Mouse (Mus musculus) left cerebral cortex, postnatal 36 days (tissue): ENCODE measurements at regions not wholly inside any gene's neighbourhood (a gene's known extent, or its start where the extent isn't known, plus 50 kb on each side); places are given as distances from the start of the nearest gene placed in this dataset.
A peak's percentile ranks its signal among the peaks of the same experiment; 100 is the strongest.
"Not testable (repeated sequence)": the region's sequence is repeated elsewhere in the genome, so short reads cannot be mapped to it uniquely, and the experiment has no call there.

Experiments used
- DNase-seq, 2 experiments: peaks; one replicate each; pipeline ENCODE4 v3.0.0; 2021 to 2022; ENCODE audit warnings: low spot score in 2 of 2, mixed read lengths in 1 of 2
- intact Hi-C: fragments of 180-260 bp; cut with DNase I; formaldehyde crosslinking; loops from one replicate; pipeline ENCODE4 v1.15.1; 2025

GRCm38 (mm10) chr13:97473971-97474365 lies 233.1 kb downstream of the Enc1 start:
- intact Hi-C loops, result no loop called here
- DNase-seq, result no peak

DNA sequence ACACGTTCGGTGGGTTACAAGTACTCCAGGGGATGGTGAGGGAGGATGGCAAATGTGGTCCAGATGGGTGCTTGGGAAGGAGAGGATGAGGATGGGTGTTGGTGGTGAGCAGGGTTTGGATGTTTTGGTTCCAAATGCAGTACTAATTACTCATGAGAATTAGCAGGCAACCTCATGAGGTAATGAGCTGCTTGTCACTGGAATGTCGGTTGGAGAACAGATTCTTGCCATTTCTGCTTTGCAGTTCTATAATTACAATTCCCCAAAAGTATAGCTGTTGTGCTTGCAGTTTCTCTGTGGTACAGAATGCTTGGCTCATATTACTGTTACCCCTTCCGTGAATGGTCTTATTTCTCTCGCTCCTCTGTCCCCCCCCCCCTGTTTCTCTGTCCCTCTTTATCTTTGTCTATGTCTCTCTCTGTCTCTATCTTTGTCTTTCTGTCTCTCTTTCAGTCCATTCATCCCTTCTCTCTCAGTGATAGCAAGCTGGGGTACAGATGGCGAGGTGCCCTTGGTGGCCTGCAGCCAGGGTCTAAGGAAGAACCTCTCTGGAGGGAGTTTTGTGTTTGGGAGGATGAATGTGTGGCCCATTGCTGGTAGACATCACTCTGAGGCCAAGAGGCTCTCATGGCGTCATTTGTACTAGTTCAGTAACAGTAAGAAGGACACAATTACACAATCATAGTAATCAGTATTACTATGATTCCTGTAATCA lies 232.5 kb downstream of the Enc1 start:
- intact Hi-C loops, result no loop called here
- DNase-seq, result no peak

- intact Hi-C loops, result no loop called here
- no peak for DNase-seq
Observed at GRCm38 (mm10) chr13:97469999-97470398, 229.1 kb downstream of the Enc1 start.

DNA sequence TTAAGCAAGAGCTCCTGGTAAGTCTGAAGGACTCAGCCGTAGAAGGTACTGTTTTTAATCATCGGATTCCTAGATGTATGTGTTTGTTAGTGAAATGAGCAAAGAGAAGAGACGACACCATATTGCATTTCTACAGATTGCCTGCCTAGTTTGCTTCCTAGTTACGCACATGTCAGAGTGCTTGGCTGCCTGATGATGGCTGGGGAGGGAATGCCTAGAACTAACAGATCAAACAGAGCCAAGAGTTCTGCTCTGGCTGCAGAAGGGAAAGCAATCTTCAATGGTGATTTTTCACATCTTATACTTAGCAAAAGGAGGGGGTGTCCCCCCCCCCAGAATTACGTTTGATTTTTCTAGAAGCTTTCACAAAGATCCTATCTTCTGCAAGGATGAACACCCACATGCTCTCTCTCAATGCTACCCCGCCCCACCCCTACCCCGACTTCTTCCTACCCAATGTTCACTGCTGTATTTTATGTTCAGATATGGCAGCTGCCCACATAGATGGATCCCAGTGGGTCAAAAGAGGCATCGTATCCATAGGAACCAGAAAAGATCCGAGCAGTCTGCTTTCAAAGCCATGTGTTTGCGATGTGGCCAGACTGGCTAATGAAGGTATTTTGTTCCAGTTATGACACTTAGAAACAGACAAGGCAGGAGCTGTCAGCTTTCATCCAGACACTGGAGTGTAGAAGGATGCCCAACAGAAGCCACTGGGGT lies 228.1 kb downstream of the Enc1 start:
- no peak for DNase-seq
- intact Hi-C loops, result no loop called here

DNA sequence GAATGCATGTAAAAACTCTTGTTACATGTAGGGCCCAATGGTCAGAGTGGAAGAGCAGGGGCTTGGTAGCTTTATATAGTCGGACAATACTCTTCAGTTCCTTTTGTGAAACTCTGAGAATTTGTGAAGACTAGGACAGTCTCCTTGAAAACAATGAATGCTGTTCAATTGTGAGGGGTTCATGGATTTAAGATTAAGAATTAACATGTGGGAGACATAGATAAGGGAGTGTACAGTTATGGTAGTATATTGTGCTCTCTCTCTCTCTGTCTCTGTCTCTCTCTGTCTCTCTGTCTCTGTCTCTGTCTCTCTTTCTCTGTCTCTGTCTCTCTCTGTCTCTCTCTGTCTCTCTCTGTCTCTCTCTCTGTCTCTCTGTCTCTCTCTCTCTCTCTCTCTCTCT lies 225.7 kb downstream of the Enc1 start:
- intact Hi-C loops, DNase-seq: not testable (repeated sequence)

DNA sequence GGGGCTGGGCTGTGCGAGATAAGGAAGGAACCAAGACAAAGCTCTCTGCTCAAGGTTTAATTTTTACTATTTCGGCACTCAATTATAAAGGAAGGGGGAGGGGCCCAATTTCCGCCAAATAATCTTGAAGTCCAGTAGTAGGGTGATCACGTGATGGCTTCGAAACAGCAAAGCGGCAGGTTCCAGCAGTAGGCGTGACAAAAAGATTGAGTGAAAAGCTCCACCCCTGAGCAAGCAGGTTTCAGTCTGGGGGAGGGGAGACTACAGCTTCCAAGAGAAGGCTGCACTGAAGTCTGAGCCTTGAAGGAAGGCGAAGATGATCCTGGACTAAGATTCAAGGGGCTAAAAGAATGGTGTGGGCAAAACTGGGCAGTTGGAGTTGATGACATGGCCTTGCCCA lies 222.9 kb downstream of the Enc1 start:
- intact Hi-C loops, result no loop called here
- DNase-seq, result no peak

- intact Hi-C loops, result no loop called here
- DNase-seq, result no peak
Observed at GRCm38 (mm10) chr13:97462884-97463235, 222.0 kb downstream of the Enc1 start.

DNA sequence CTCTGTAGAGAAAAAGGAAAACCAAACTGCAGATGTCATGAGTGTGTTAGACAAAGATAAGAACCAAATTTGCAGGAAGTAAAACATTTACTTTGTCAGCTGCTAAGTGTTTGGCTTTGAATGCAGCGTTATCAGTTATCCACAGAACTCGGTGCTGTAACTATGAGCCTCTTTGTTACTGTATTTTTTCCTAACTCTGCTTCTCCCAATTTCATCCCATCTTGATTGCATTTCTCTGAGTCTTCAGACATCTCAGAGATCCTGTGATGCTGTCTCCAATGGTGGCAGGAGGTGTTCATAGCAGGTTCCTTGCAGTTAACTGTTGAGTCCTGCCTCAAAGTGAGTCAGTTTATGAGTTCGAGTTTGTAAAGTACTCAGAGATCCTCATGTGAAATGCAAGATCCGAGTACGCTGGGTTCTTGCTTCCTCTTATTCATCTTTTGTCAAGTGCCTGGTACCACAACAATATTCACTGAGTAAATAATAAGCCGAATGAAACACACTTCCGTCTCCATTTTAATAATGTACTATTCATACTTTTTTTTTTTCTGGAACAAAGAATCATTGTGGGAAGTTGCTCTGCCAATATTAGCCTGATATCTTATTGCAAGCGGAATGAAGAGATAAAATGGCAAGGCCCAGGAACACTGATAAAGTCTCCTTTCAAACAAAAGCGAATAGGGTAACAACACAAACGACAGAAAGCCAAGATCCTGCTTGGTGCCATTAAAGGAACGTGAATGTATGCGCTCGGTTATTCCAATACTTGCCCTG lies 221.4 kb downstream of the Enc1 start:
- intact Hi-C loops, result no loop called here
- DNase-seq, result no peak

DNA sequence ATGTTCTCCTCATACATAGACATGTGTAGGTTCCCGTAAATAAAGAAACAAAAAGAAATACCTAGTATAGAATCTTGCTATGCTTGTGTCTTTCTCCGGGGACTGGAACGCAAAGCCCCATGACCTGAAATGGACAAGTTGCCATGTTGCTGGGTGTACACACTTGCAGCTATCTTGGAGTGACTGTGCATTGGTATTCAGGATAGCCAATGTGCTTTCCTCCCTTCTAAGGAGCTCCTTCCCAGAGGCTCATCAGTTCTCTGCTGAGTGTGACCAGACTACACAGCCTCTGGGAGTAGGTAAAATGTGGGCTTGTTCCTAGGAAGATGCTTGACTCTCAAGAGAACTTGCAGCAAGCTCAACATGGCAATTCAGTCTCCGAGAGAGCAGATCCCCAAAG lies 220.3 kb downstream of the Enc1 start:
- intact Hi-C loops, result no loop called here
- DNase-seq, result no peak

- peak in 1 of 2 experiments; percentile 40 for DNase-seq
- intact Hi-C loops, result no loop called here
Observed at GRCm38 (mm10) chr13:97459106-97459505, 218.2 kb downstream of the Enc1 start.

DNA sequence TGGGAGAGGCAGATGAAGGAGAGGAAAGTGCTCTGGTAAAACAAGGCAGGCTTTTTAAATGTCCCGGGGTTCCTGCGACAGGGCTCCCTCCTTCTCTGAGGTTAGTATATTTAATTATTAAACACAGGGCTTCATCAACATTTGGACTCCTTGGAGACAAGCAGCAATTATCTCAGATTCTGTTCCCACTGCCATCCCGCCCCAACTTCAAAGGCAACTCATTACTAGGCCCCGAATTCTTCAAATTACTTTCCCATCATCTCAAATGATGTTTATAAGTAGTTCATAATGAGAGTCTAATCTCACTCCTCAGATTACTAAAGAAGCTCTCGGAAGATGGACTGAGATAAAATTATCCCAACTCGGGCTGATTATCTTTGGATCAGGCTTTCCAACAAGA lies 215.1 kb downstream of the Enc1 start:
- intact Hi-C loops, result no loop called here
- DNase-seq, result no peak

GRCm38 (mm10) chr13:97454715-97455114 lies 213.8 kb downstream of the Enc1 start:
- DNase-seq, result no peak
- intact Hi-C loops, result no loop called here

GRCm38 (mm10) chr13:97453469-97453868 lies 212.6 kb downstream of the Enc1 start:
- intact Hi-C loops, result no loop called here
- DNase-seq, result no peak

GRCm38 (mm10) chr13:97453090-97453430 lies 212.2 kb downstream of the Enc1 start:
- DNase-seq, result no peak
- intact Hi-C loops, result no loop called here

DNA sequence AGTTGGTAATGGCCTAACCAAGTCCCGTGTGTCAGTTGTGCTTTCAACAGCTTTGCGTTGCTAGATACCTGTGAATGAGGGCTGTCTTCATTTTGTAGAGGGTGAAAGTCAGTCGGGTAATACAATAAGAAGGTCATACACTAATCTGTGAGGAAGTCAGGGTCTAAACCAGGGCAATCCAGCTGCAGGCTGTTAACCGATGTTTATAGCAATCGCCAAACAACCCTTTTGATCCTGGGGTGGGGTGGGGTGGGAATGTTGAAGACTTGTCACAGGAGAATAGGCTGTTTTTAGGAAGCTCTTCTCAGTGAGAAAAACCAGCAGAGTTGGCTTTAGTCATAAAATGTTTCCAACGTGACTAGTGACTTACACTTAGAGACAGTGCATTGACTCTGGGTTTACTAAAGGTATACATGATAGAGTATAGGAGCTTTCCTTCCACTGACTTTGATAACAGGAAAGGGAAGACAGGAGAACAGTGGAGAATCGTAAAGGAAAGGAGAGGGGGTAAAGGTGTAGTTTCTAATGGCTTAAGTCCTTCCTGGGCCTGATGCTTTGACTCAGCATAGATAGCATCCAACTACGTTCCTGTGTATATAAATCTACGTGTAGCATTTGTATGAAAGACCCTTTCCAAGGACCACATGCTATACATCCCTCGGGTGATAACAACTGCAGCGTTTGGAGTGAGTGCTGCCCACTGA lies 211.6 kb downstream of the Enc1 start:
- DNase-seq, result no peak
- intact Hi-C loops, result no loop called here

DNA sequence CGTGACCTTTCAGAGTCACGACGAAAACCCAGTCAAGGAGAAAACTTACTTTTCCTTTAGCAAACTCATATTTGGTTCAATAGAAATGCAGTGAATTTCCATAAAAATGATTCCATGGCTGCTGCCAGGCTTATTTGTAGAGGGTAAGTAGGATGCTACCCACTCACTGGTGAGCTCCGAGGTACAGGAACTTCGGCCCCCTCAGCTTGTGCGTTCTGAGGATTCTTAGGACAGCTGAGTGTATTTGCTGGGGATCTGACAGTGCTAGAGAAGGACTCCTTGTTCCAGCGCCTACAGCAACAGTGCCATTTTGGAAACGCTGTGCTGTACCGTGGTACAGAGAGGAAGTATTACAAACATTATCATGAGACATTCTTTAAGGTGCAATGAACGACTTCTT lies 210.4 kb downstream of the Enc1 start:
- intact Hi-C loops, result no loop called here

GRCm38 (mm10) chr13:97448123-97448522 lies 207.2 kb downstream of the Enc1 start:
- intact Hi-C loops, result no loop called here
- DNase-seq, result no peak

More for the DNA sequence above, 210.4 kb downstream of the Enc1 start:
- DNase-seq, result peak; percentile 41 to 72

- intact Hi-C loops, result loop anchor here (5.0 kb wide), 1 partner anchor 202 kb away; the partner anchor contains the start of gene Enc1
- DNase-seq, result no peak
Observed at GRCm38 (mm10) chr13:97443731-97444428, 203.0 kb downstream of the Enc1 start.

DNA sequence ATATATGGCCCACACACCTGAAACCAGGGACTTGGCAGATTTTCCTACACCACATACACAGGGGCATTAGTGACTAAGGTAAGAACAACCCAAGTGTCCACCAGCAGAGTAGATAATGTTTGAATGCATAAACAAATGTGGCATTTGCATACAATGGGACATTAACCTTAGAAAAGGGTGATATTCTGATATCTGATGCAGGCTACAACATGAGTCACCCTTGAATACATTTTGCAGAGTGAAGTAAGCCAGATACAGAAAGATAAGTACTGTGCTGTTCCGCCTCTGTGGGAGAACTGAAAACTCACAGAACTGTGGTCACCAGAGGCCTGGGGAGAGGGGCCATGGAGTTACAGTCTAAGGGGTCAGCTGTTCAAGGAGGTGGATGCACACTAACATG lies 201.9 kb downstream of the Enc1 start:
- no peak for DNase-seq

More for the DNA sequence above, 201.9 kb downstream of the Enc1 start:
- intact Hi-C loops, result loop anchor here (5.0 kb wide), 1 partner anchor 201 kb away; the partner anchor contains the start of gene Enc1
